Mouse (Mus musculus) thymus, adult 2 months (tissue): ENCODE data around the gene Slc39a8.

ENCODE experiments used
- CTCF ChIP-seq: fragments of 200-500 bp; IDR thresholded peaks from 2 replicates; pipeline ENCODE4 v1.5.1; 2012; ENCODE audit warnings: mild to moderate bottlenecking, control low read depth, low read length, moderate library complexity, borderline replicate concordance; ENCODE audit not compliant: control insufficient read depth, poor library complexity, insufficient read depth; ENCODE audit errors: extremely low read depth
- POLR2A ChIP-seq: fragments of 200-500 bp; IDR thresholded peaks from 2 replicates; pipeline ENCODE4 v1.6.1; 2012; ENCODE audit warnings: mild to moderate bottlenecking, low read length, control low read depth, moderate library complexity; ENCODE audit not compliant: control insufficient read depth, poor library complexity, insufficient read depth; ENCODE audit errors: extremely low read depth

GRCm38 (mm10) chr3:135840185-135840584 is 15.1 kb downstream of the Slc39a8 start:
- TF ChIP-seq CTCF (no peak), POLR2A (no peak)
